Mouse (Mus musculus): ENCODE results near the gene Lgmn. TPM values are rescaled to one million over a fixed set of nuclear protein-coding genes. Genes with fewer than 3 reads are reported as not detected.

The Lgmn gene
- total RNA-seq, 2 experiments from 2014 or later, result 111 to 117 TPM

DNA sequence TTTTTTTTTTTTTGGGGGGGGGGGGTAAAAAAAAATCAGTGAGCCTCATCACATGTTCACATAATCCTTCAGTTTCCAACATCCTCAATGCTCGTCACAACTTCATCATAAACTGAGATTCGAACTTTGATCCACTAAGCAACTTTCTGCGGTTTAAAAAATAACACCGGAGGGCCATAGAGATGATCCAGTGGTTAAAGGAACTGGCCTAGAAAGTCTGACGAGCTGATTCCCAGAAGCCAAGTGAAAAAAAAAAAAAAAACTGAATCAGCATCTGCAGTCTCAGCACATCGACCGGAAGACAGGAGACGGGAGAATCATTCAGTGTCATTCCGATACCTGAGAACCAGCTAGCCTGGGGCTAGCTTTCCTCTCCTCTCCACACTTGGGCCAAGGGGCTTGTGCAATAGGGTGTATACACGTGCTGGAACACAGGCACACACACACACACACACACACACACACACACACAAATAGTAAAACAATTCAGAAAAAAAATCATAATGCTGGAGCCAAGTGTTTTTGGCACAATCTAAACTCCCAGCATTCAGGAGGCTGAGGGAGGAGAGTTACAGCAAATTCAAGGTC lies 2.6 kb downstream of the Lgmn start:
- DNase-seq (ENCODE audit: low spot score in 2 of 2), result no peak

DNA sequence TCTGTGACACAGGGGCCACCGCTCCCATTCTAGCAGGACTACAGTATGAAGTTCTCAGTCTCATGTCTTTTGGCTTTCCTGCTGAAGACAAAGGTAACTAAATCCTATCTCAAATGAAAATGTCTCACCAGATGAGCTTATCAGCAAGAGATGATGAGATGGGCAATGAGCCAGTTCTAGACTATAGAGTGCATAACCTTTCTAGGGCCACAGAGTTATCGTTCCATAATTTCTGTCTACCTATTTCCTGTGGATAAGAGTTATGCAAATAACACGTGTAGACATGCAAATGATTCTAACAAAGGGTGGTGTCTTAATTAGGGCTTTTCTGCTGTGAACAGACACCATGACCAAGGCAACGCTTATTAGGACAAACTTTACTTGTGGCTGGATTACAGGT lies 5.5 kb downstream of the Lgmn start:
- DNase-seq (ENCODE audit: low spot score in 2 of 2), result no peak

- DNase-seq (ENCODE audit: low spot score in 2 of 2), result no peak
These were observed 7.4 kb downstream of the Lgmn start for GRCm38 (mm10) chr12:102432238-102432637.

DNA sequence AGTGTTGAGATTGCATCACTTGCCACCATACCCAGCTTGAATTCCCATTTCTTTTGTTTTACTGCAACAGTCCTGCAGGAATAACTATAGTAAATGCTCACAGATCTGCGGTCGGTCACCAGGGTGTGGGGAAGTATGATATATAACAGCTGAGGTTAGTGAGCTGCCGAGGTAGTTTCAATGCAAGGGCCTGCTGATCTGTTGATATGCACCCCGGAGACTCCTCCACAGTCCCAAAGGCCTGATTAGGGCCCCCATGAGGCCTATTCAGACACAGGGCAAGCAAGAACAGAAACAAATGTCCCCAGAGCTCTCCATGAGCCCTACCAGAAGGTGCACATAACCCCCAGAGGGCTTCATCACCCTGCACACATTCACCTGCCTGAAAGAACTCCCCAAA lies 9.4 kb downstream of the Lgmn start:
- DNase-seq (ENCODE audit: low spot score in 2 of 2), result no peak

DNA sequence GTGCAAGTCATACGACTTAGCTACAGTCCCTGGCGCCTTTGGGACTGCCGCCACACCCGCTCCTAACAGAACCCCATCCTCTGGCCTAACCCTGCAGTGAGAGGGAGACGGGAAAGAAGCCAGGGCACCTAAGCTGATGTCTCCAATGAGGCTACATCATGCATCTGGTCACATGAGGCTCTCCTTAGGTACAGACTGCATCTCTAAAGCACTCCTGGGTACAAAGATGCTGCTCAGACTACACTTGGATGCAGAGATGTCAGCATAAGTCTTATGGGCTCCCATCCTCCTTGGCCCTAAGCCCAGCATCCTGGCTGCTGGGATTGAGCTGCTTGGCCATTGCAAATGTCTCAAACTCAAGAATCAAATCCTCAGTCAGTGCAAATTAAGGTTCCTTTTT lies 10.0 kb downstream of the Lgmn start:
- DNase-seq (ENCODE audit: low spot score in 2 of 2), result no peak

GRCm38 (mm10) chr12:102426285-102426684 lies 13.3 kb downstream of the Lgmn start:
- no peak for DNase-seq (ENCODE audit: low spot score in 2 of 2)

- DNase-seq (ENCODE audit: low spot score in 2 of 2), result no peak
These were observed 14.5 kb downstream of the Lgmn start for GRCm38 (mm10) chr12:102425048-102425578.

DNA sequence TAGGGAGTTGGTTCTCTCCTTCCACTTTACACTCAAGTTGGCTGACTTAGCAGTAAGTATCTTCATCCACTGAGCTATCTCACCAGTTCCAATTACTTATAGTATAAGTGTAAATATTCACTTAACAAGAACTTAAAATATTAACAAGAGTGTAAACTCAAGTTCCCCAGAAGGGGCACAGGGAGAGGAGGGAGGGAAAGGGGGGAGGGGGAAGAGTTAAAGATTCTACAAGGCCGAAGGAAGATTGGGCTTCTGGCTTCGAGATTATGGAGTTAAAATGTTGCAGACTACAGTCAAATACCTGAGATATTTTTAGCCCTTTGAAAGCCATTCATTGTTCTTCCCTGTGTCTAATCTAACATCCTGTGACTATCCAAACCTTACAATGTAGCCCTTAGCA lies 15.2 kb downstream of the Lgmn start:
- DNase-seq (ENCODE audit: low spot score in 2 of 2), result no peak

DNA sequence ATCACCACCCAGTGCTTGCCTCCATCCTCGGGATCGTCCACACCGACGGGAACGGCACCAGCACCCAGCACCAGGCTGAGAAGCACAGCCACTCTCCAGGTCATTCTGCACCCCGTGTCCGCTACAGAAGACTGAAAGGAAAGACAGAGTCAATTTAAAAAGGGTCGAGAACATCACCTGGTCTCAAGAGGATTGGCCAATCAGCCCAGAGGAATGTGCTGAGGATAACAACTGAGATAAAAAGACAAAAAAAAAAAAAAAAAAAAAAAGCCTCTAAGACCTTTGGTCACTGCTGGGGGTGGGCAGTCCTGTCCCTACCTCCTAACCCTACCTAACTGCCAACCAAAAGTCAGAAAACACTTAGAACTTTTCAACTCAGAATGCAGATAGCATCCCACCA lies 16.0 kb downstream of the Lgmn start:
- no peak for DNase-seq (ENCODE audit: low spot score in 2 of 2)

- DNase-seq (ENCODE audit: low spot score in 2 of 2), result no peak
These were observed 16.8 kb downstream of the Lgmn start for GRCm38 (mm10) chr12:102422623-102423320.

DNA sequence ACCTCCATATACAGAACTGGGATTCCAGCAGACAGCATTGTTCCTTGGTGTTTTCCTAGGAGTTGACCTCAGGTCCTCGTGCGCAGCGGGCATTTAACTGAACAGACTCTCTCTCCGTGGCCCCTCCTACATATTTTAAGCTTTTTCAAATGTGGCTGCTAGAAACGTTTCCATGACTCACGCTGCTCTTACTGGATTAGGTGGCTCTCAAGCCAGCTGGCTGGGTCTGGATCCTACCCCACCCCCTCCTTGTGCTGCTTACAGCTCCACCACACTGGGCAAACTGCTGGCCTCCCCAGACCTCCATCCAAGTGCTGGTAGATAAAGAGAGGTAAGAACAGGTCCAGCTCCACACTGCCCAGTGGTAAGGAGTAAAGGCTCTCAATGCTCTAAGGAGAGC lies 17.5 kb downstream of the Lgmn start:
- no peak for DNase-seq (ENCODE audit: low spot score in 2 of 2)

- DNase-seq (ENCODE audit: low spot score in 2 of 2), result no peak
These were observed 19.3 kb downstream of the Lgmn start for GRCm38 (mm10) chr12:102420168-102420890.

GRCm38 (mm10) chr12:102419544-102419943 lies 20.1 kb downstream of the Lgmn start:
- peak in 1 of 2 experiments; percentile 41 for DNase-seq (ENCODE audit: low spot score in 2 of 2)

DNA sequence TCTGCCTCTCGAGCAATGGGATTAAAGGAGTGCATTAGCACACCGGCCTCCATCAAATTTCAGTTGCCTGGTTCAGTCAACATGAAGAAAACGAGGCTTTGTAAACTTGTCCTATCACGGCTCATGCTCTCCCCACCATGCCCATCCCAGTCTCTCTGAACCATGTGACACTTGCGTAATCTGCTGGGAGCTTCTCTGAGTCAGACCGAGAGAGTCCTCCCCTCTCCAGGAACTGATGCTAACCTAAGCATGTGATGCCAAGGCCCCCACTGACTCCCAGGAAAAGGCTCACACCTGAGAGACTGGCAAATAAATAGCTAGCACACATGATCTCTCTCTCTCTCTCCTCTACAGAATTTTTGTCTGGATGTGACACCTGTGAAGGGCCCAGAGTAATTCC lies 21.9 kb downstream of the Lgmn start:
- DNase-seq (ENCODE audit: low spot score in 2 of 2), result no peak

DNA sequence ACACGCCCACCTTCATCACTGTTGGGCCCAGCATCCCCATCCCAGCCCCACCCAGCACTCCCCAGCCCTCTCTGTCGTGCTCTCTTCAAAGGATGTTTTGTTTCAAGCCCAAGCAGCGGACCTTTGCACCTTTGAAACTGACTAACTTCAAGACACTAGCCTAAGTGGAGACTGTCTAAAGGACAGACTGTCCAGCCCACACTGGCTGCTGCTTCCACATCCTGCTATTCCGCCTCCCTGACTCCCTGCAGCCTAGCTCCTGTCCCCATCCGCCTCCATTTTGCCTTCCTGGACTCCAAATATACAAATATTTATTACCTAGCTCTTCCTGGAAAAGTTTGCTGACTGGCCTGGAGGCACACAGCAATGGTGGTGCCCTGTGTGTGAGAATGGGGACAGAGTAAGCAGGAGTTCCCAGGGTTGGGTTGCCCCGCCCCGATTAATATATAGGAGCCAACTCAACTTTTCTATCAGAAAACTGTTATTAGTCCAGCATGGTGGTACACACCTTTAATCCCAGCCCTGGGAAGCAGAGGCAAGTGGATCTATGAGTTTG lies 22.6 kb downstream of the Lgmn start:
- DNase-seq (ENCODE audit: low spot score in 2 of 2), result no peak

DNA sequence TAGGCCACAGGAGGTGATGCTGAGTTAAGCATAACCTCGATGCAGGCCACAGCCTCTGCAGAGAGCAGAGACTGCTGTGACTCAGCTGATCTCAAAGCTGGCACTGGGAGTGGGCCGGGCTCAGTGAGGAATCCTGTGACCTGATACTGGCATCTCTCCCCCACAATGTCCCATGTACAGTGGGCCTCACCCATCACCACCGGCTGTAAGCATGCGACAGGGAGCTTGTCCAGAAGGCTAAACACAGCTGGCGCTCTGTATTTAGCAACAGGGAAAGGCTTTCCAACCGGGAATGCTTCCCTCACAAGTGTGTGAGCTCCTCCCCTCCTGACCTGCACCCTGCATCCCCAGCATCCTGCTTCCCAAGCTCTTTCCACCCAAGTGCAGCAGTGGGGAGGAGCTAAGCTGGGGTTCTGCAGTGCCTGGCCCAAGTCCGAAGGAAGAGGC lies 23.2 kb downstream of the Lgmn start:
- no peak for DNase-seq (ENCODE audit: low spot score in 2 of 2)

DNA sequence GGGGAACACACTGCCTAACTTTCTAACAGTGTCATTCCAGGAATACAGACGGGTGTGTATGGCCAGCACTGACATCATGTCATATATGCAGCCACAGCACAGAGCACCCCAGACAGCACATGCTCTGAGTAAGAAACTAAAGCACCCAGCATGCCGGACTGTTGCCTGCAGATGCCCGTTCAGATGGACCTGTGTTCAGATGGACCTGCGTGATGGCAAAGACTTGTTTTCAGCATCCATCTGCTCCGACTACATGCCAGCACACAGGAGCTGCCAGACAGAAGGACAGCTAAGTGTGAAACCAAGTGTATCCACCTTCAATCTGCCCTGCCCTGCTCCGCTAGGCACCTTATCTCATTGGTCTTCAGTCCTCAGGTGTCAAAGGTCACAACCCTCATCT lies 24.9 kb downstream of the Lgmn start:
- DNase-seq (ENCODE audit: low spot score in 2 of 2), result no peak

GRCm38 (mm10) chr12:102413171-102413570 lies 26.4 kb downstream of the Lgmn start:
- DNase-seq (ENCODE audit: low spot score in 2 of 2), result no peak

DNA sequence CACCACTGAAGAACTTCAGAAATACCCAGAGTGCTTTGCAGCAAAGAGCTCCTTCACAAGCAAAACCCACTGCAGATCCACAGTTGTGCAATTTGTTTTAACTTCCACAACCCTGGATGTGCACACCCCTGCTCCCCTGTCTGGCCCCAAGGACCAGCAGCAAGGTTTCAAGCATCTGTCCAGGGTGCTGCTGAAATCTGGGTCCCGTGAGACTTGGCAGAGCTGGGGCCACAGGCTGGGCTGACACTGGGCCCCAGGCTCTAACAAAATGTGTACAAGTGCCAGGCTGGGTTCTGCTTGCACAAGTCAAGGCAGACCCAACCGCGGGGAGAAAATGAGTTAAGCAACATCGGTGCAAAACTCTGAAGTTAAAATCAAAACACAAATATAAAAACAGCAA lies 41.0 kb downstream of the Lgmn start:
- DNase-seq (ENCODE audit: low spot score in 2 of 2), result no peak

GRCm38 (mm10) chr12:102395998-102396991 lies 43.3 kb downstream of the Lgmn start:
- DNase-seq (ENCODE audit: low spot score in 2 of 2), result no peak

- DNase-seq (ENCODE audit: low spot score in 2 of 2), result no peak
These were observed 44.1 kb downstream of the Lgmn start for GRCm38 (mm10) chr12:102395537-102395936.

Measured in layer of hippocampus, postnatal 14 days (tissue).